Mouse (Mus musculus): ENCODE measurements around the gene Rims1.

The Rims1 gene

GRCm38 (mm10) chr1:22585560-22585959 is 220.2 kb downstream of the Rims1 start:
- DNase-seq (ENCODE audit: low read depth) = no peak

DNA sequence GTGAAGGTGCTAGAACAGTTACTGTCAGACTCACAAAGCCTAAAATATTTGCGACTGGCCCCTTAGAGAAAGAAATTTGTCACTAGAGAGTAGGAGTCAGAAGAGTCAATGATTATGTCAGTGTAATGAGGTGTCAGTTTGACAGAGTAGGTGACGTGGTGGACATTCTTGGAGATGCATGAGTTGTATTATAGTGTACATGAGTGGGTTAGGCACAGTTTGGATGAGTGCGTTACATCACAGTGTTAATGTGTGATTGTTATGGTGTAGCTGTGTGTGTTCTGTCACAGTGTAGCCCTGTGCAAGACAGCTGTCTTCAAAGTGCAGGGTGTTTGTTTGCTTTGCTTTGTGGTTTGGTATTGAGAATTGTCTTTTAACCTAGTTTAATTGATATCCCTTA is 226.3 kb downstream of the Rims1 start:
- no peak for DNase-seq (ENCODE audit: low read depth)

DNA sequence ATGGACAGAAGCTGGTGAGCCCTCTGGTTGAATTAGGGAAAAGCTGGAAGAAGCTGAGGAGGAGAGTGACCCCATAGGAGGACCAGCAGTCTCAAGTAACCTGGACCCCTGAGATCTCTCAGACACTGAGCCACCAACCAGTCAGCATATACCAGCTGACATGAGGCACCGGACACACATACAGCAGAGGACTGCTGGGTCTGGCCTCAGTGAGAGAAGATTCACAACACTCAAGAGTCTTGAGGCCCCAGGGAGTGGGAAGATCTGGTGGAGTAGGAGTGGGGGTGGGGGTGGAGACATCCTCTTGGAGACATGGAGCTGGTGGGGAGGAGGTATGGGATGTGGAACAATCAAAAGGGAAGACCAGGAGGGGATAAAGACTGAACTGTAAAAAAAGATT is 233.1 kb downstream of the Rims1 start:
- DNase-seq (ENCODE audit: low read depth) = no peak

- DNase-seq (ENCODE audit: low read depth) = no peak
Observed at GRCm38 (mm10) chr1:22546273-22546672, 259.5 kb downstream of the Rims1 start.

- DNase-seq (ENCODE audit: low read depth) = no peak
Observed at GRCm38 (mm10) chr1:22538129-22538528, 267.7 kb downstream of the Rims1 start.

DNA sequence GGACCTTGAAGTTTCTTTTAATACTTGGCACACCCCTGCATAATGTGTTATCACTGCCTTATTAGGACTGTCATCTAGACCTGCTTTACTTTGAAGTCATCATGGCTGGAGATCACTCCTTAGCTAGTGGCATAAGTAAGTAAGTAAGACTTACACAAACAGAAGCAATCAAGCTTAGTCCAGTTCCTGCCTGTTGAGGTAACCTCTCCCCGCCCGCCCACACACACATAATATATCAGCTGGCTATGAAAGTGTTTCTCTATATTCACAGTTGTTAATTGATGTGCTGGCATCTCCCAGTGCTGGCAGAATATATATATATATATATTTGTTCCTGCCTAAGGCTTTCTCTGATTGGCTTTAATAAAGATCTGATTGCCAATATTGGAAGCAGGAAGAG is 269.0 kb downstream of the Rims1 start:
- DNase-seq (ENCODE audit: low read depth) = no peak

DNA sequence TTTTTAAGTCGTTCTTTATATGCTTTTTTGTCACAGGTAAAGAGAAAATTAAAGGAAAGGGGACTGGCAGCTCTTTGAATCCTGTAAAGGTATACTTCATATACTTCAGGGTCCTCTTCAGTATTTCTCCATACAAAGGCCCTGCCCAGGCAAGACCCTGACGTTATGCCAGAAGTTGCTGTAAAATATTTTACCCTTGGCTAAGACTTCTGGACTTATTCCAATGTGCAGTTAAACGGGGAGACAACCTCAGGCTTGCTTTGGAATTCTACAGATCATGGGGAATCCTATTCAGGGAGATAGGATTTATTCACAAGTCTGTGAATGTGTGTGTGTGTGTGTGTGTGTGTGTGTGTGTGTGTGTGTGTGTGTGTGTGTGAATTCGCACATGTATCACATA is 270.7 kb downstream of the Rims1 start:
- no peak for DNase-seq (ENCODE audit: low read depth)

DNA sequence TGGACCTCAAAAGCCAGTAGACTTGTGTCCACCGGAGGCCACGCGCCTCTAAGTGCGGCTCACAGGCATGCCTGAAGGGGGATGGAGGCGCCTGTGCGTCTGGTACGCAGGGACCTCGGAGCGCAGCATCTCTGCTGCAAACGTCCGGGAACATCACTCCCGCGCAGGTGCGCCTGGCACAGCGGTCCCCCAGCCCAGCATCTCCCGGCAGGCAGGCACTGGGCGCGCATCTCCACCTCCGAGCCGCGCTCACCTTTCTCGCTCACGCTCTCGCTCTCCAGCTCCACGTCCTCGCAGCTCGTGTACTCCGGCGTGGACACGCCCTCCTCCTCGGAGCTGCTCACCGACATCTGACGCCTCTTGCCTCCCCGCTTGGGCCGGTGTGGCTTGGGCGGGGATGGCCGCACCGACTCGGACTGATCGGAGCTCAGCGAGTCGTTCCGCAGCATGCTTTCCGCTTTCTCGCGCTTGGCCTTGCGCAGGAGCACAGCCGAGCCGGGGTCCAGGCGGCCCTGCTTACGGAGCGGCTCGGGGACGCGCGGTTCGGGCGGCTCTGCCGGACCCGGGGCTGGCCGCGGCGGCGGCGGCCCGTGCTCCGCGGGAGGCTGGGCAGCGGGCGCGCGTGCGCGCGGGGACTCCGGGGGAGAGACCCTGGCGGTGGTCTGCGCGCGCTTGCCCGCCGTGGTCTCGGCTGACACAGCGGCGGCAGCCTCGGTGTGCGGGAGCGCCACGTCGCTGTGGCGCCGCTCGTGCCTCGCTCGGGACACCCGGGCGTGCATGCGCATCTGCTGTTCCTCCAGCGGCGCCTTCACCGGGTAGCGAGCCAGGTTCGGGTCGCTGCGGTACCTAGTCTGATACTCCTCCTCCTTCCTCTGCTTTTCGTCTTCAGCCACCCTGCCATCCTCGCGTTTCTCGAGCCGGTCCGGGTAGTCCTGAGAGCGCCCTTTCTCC is 272.4 kb downstream of the Rims1 start:
- no peak for DNase-seq (ENCODE audit: low read depth)

DNA sequence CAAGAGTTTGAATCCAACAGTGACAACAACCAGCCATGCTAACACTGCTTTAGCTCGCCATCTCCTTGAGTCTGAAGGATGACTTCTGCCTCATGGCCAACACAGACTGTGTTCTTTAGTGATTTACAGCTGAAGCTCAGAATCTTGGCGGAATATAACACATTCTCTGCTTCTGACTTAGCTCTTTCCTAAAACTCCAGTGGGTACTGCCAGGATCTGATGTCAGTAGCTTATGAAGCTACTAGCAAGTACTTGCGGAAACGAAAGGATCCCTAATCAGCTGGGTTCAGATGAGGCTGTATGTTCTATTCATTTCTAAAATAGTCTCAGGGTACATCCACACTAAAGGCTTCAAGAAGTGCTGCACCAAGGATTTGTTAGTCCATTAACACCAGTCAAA is 290.7 kb downstream of the Rims1 start:
- DNase-seq (ENCODE audit: low read depth) = no peak

DNA sequence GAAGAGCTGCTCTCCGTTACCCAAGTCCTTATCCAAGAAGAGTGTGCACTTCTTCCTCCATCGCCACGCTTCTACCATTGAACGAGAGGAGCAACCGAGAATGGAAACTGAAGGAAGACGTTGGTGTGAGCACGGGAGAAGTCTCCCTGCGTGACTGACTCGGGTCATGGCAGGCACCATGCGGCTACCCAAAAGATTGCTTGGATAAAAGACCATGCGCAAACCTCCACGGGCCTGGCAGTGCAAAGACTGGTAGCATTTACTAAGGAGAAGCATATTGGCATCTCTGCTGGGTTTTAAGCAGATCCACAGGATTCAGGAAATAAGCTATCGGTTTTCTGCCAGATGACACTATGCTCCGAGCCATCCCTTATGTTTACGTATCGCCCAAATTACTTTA is 293.4 kb downstream of the Rims1 start:
- DNase-seq (ENCODE audit: low read depth) = no peak

DNA sequence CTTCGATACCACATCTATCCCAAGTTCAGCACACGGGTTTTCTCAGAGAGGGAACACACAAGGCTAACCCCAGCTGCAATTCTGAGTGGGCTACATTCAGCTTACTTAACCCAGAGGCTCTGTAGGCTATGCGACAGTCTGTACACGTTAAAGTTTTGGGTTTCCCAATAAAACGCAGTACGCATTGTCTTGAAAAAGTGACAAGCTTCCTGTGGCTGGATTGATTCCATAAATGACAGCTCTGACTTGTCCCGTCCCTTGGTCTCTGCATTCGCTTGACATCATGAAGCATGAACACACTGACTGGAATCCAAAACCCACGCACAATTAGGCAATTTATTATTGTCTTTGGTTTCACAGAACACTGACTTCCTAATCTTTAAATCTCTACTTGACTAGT is 294.2 kb downstream of the Rims1 start:
- DNase-seq (ENCODE audit: low read depth) = no peak

GRCm38 (mm10) chr1:22508735-22509615 is 296.8 kb downstream of the Rims1 start:
- no peak for DNase-seq (ENCODE audit: low read depth)

- no peak for DNase-seq (ENCODE audit: low read depth)
Observed at GRCm38 (mm10) chr1:22487270-22487864, 318.4 kb downstream of the Rims1 start.

GRCm38 (mm10) chr1:22476220-22476619 is 329.6 kb downstream of the Rims1 start:
- DNase-seq (ENCODE audit: low read depth) = no peak

- no peak for DNase-seq (ENCODE audit: low read depth)
Observed at GRCm38 (mm10) chr1:22467033-22467432, 338.8 kb downstream of the Rims1 start.

DNA sequence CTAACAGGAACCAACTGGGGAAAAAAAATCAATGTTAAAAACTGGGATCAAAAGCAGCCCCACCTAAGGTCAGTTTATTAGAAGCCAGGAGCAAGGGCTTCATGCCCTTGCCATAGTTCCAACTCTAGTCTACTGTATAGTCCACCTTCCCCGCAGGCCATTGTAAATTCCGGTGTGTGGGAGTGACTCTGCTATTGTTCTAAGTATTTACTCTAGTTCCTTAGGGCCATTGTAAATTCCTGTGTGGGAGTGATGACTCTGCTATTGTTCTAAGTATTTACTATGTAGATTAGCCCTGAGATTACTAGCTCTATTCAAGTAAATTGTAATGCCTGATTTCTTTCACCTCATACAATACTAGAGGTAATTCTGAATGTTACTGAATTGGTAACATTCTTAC is 339.2 kb downstream of the Rims1 start:
- no peak for DNase-seq (ENCODE audit: low read depth)

GRCm38 (mm10) chr1:22424020-22424419 is 381.8 kb downstream of the Rims1 start:
- DNase-seq (ENCODE audit: low read depth) = no peak

DNA sequence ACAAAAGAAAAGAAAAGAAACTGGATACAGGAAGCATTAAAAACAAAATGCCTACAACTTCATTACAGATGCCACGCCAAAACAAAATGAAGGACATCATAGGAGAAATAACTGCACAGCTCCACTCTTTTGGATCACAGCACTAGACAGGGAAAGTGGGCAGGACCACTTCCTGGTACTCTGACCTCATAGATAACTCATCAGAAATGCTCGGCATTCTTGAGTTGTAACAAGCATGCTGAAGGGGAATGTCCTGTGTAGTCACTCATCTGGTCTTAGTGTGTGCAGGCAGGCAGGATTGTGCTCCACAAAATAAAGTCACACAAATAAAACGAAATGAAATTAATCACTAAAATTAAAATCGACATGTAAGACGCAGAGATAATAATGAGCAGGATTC is 383.7 kb downstream of the Rims1 start:
- DNase-seq (ENCODE audit: low read depth) = no peak

- DNase-seq (ENCODE audit: low read depth) = no peak
Observed at GRCm38 (mm10) chr1:22410173-22410572, 395.6 kb downstream of the Rims1 start.

GRCm38 (mm10) chr1:22386361-22386760 is 419.4 kb downstream of the Rims1 start:
- no peak for DNase-seq (ENCODE audit: low read depth)

GRCm38 (mm10) chr1:22377652-22378051 is 428.1 kb downstream of the Rims1 start:
- no peak for DNase-seq (ENCODE audit: low read depth)

GRCm38 (mm10) chr1:22377062-22377461 is 428.7 kb downstream of the Rims1 start:
- no peak for DNase-seq (ENCODE audit: low read depth)

GRCm38 (mm10) chr1:22356209-22356608 is 449.6 kb downstream of the Rims1 start:
- no peak for DNase-seq (ENCODE audit: low read depth)
